Mouse (Mus musculus): Measurements from ENCODE around the gene Cit. TPM values are rescaled to one million over a fixed set of nuclear protein-coding genes. Genes with fewer than 3 reads are reported as not detected.

The Cit gene
- polyA plus RNA-seq, 1 experiment = 8.5 TPM

GRCm38 (mm10) chr5:115936851-115937250 is 91.8 kb downstream of the Cit start:
- Histone ChIP-seq H3K27me3 (ENCODE audit: control insufficient read depth, insufficient read depth, insufficient read length) (no peaks in the 10 kb centered on the region), H3K79me2 (ENCODE audit: control insufficient read depth, insufficient read depth) (no peaks in the 10 kb centered on the region), H3K36me3 (ENCODE audit: control insufficient read depth, insufficient read depth) (peaks cover 5% of the 10 kb centered on the region), H3ac (ENCODE audit: control insufficient read depth, insufficient read length) (no peak overlapping the region), H3K4me2 (ENCODE audit: low read depth) (no peak overlapping the region), H3K4me3 (no peak overlapping the region)
- TF ChIP-seq POLR2AphosphoS2 (IDR thresholded peaks at IDR 0.05; ENCODE audit: insufficient read length, low read depth) (no peak), SRF (IDR thresholded peaks at IDR 0.05; ENCODE audit: control insufficient read depth, insufficient read length, low read depth) (no peak), MAX (IDR thresholded peaks at IDR 0.05; ENCODE audit: low read depth) (no peak), TCF12 (IDR thresholded peaks at IDR 0.05; ENCODE audit: insufficient read depth, poor library complexity, severe bottlenecking) (no peak), E2F4 (IDR thresholded peaks at IDR 0.05; ENCODE audit: insufficient read depth) (no peak), POLR2A (IDR thresholded peaks at IDR 0.05; ENCODE audit: insufficient read length, low read depth) (no peak), MYOD1 (IDR thresholded peaks at IDR 0.05; ENCODE audit: control insufficient read depth in 1 of 3, insufficient read length in 2 of 3, low read depth in 2 of 3) (no peak), REST (IDR thresholded peaks at IDR 0.05; ENCODE audit: insufficient read depth, insufficient read length) (no peak)

- TF ChIP-seq MYOD1 (IDR thresholded peaks at IDR 0.05; ENCODE audit: control insufficient read depth in 1 of 3, insufficient read length in 2 of 3, low read depth in 2 of 3) (no peak), MYOG (IDR thresholded peaks at IDR 0.05; ENCODE audit: control insufficient read depth in 1 of 3, insufficient read depth in 1 of 3, insufficient read length in 2 of 3, low read depth in 2 of 3) (no peak), TCF12 (IDR thresholded peaks at IDR 0.05; ENCODE audit: insufficient read depth, poor library complexity, severe bottlenecking) (no peak), REST (IDR thresholded peaks at IDR 0.05; ENCODE audit: insufficient read depth, insufficient read length) (no peak), POLR2AphosphoS2 (IDR thresholded peaks at IDR 0.05; ENCODE audit: insufficient read length, low read depth) (no peak), SRF (IDR thresholded peaks at IDR 0.05; ENCODE audit: control insufficient read depth, insufficient read length, low read depth) (no peak), USF1 (IDR thresholded peaks at IDR 0.05; ENCODE audit: low read depth) (no peak), TCF3 (IDR thresholded peaks at IDR 0.05; ENCODE audit: insufficient read length, low read depth) (no peak), CEBPB (IDR thresholded peaks at IDR 0.05; ENCODE audit: insufficient read depth, poor library complexity, severe bottlenecking) (no peak), POLR2A (IDR thresholded peaks at IDR 0.05; ENCODE audit: insufficient read length, low read depth) (no peak), MAX (IDR thresholded peaks at IDR 0.05; ENCODE audit: low read depth) (no peak), E2F4 (IDR thresholded peaks at IDR 0.05; ENCODE audit: insufficient read depth) (no peak)
- Histone ChIP-seq H3K4me2 (ENCODE audit: low read depth) (no peak overlapping the region), H3ac (ENCODE audit: control insufficient read depth, insufficient read length) (no peak overlapping the region), H3K79me2 (ENCODE audit: control insufficient read depth, insufficient read depth) (no peaks in the 10 kb centered on the region), H3K27me3 (ENCODE audit: control insufficient read depth, insufficient read depth, insufficient read length) (no peaks in the 10 kb centered on the region), H3K36me3 (ENCODE audit: control insufficient read depth, insufficient read depth) (peaks cover 5% of the 10 kb centered on the region), H3K4me3 (no peak overlapping the region)
These were observed 92.5 kb downstream of the Cit start for GRCm38 (mm10) chr5:115937566-115937965.

- Histone ChIP-seq H3ac (ENCODE audit: control insufficient read depth, insufficient read length) (no peak overlapping the region), H3K4me2 (ENCODE audit: low read depth) (no peak overlapping the region), H3K79me2 (ENCODE audit: control insufficient read depth, insufficient read depth) (no peaks in the 10 kb centered on the region), H3K27me3 (ENCODE audit: control insufficient read depth, insufficient read depth, insufficient read length) (no peaks in the 10 kb centered on the region), H3K36me3 (ENCODE audit: control insufficient read depth, insufficient read depth) (peaks cover 7% of the 10 kb centered on the region), H3K4me3 (no peak overlapping the region)
- TF ChIP-seq E2F4 (IDR thresholded peaks at IDR 0.05; ENCODE audit: insufficient read depth) (no peak), MYOG (IDR thresholded peaks at IDR 0.05; ENCODE audit: control insufficient read depth in 1 of 3, insufficient read depth in 1 of 3, insufficient read length in 2 of 3, low read depth in 2 of 3) (no peak), CEBPB (IDR thresholded peaks at IDR 0.05; ENCODE audit: insufficient read depth, poor library complexity, severe bottlenecking) (no peak), REST (IDR thresholded peaks at IDR 0.05; ENCODE audit: insufficient read depth, insufficient read length) (no peak)
These were observed 93.9 kb downstream of the Cit start for GRCm38 (mm10) chr5:115938999-115939398.

GRCm38 (mm10) chr5:115942389-115942788 is 97.3 kb downstream of the Cit start:
- Histone ChIP-seq H3K27me3 (ENCODE audit: control insufficient read depth, insufficient read depth, insufficient read length) (no peaks in the 10 kb centered on the region), H3K4me3 (no peak overlapping the region)
- no peak for TF ChIP-seq MYOG (IDR thresholded peaks at IDR 0.05; ENCODE audit: control insufficient read depth in 1 of 3, insufficient read depth in 1 of 3, insufficient read length in 2 of 3, low read depth in 2 of 3)
- no peak for TF ChIP-seq MYOD1 (IDR thresholded peaks at IDR 0.05; ENCODE audit: control insufficient read depth in 1 of 3, insufficient read length in 2 of 3, low read depth in 2 of 3)
- no peak for TF ChIP-seq TCF12 (IDR thresholded peaks at IDR 0.05; ENCODE audit: insufficient read depth, poor library complexity, severe bottlenecking)
- TF ChIP-seq CEBPB (IDR thresholded peaks at IDR 0.05; ENCODE audit: insufficient read depth, poor library complexity, severe bottlenecking) = no peak
- no peak for TF ChIP-seq REST (IDR thresholded peaks at IDR 0.05; ENCODE audit: insufficient read depth, insufficient read length)
- TF ChIP-seq POLR2AphosphoS2 (IDR thresholded peaks at IDR 0.05; ENCODE audit: insufficient read length, low read depth) = no peak
- no peak for TF ChIP-seq USF1 (IDR thresholded peaks at IDR 0.05; ENCODE audit: low read depth)
- no peak for TF ChIP-seq MAX (IDR thresholded peaks at IDR 0.05; ENCODE audit: low read depth)
- no peak for TF ChIP-seq TCF3 (IDR thresholded peaks at IDR 0.05; ENCODE audit: insufficient read length, low read depth)
- no peak for TF ChIP-seq E2F4 (IDR thresholded peaks at IDR 0.05; ENCODE audit: insufficient read depth)
- no peak for TF ChIP-seq POLR2A (IDR thresholded peaks at IDR 0.05; ENCODE audit: insufficient read length, low read depth)
- TF ChIP-seq SRF (IDR thresholded peaks at IDR 0.05; ENCODE audit: control insufficient read depth, insufficient read length, low read depth) = no peak

GRCm38 (mm10) chr5:115944791-115945490 is 99.9 kb downstream of the Cit start:
- TF ChIP-seq CEBPB (IDR thresholded peaks at IDR 0.05; ENCODE audit: insufficient read depth, poor library complexity, severe bottlenecking) (no peak), SRF (IDR thresholded peaks at IDR 0.05; ENCODE audit: control insufficient read depth, insufficient read length, low read depth) (no peak)
- no peak overlapping the region for H3K4me3 ChIP-seq
- H3ac ChIP-seq (ENCODE audit: control insufficient read depth, insufficient read length) = no peak overlapping the region
- H3K36me3 ChIP-seq (ENCODE audit: control insufficient read depth, insufficient read depth) = peaks cover 7% of the 10 kb centered on the region
- no peaks in the 10 kb centered on the region for H3K79me2 ChIP-seq (ENCODE audit: control insufficient read depth, insufficient read depth)
- H3K4me2 ChIP-seq (ENCODE audit: low read depth) = no peak overlapping the region
- no peaks in the 10 kb centered on the region for H3K27me3 ChIP-seq (ENCODE audit: control insufficient read depth, insufficient read depth, insufficient read length)

More at GRCm38 (mm10) chr5:115942389-115942788, 97.3 kb downstream of the Cit start:
- Histone ChIP-seq H3K36me3 (ENCODE audit: control insufficient read depth, insufficient read depth) (peaks cover 7% of the 10 kb centered on the region), H3K4me2 (ENCODE audit: low read depth) (no peak overlapping the region), H3K79me2 (ENCODE audit: control insufficient read depth, insufficient read depth) (no peaks in the 10 kb centered on the region), H3ac (ENCODE audit: control insufficient read depth, insufficient read length) (no peak overlapping the region)

Measured in myocyte (in vitro differentiated cells).